In the genomic region with DNA sequence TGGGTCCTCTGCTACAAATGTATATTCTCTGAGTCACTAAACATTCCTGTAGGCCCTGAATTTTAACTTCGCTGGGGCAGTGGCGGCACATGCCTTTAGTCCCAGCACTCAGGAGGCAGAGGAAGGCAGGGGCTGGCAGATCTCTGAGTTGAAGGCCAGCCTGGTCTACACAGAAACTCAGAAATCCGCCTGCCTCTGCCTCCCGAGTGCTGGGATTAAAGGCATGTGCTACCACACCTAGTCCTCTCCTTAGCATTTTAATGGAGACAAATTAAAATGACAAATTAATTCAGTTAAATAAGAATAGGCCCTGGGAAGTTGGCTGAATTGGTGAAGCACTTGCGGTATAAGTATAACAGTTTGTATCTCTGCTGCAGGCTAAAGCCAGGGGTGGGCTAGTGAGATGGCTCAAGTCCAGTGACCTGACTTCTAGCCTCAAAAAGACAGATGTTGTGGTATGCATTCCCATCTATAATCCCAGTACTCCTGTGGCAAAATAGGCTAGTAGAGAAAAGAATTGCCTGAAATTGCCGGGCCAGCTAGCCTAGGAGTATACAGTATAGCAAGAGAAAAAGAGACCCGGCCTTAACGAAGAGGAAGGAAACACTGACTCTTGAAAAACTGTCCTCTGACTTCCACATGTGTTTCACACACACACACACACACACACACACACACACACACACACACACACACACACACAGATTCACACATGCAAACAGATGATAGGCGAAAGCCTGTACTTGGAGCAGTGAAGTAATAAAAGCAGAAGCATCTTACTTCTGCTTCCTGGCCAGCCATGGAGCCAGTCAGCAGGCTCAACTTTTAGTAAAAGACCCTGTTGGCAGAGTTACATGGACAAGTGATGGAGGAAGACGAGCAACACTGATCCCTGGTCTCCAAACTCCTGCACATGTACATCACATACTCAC, we compare ENCODE assay signal across 23 mouse cellular contexts. TPM values are rescaled to one million over a fixed set of nuclear protein-coding genes. Genes with fewer than 3 reads are reported as not detected.
A peak's percentile ranks its signal among the peaks of the same experiment; 100 is the strongest.
DNase-seq lines count a peak whose midpoint lies in the region; ATAC-seq and TF ChIP-seq lines count a peak whose summit lies in the region.
"Had no signal": no experiment of that assay in that cellular context is flagged by ENCODE, and none has a peak within 500 bp of the region (broad histone marks: within the 10 kb centered on the region; RNA-seq: fewer than 3 reads in every experiment).

No protein-coding gene starts in this region.

- WGBS in liver, postnatal 0 days (ENCODE audit: insufficient replicate concordance) = 78% methylated on average over 10 of the region's 10 CpGs
- 88% methylated on average over 10 of the region's 10 CpGs for WGBS in liver, embryonic 11.5 days
- WGBS in bone marrow, adult 2 months = 67% methylated on average over 8 of the region's 10 CpGs
- WGBS in midbrain, embryonic 13.5 days = 85% methylated on average over 10 of the region's 10 CpGs

- no peak for TF ChIP-seq POLR2A in ES-Bruce4 (IDR thresholded peaks at IDR 0.05; ENCODE audit: insufficient read depth, low read length)
- TF ChIP-seq POLR2A in bone marrow, adult 2 months (IDR thresholded peaks at IDR 0.05; ENCODE audit: borderline replicate concordance, control insufficient read depth, low read depth, low read length) = no peak

- peak; percentile 38; the same call in 1 of the 2 replicates for ATAC-seq in liver, postnatal 0 days
- no peak for ATAC-seq in liver, embryonic 11.5 days (replicated peaks; ENCODE audit: low FRiP score)
- peak; percentile 92 for ATAC-seq in megakaryocyte progenitor cell, adult 5-6 weeks (replicated peaks; ENCODE audit: poor library complexity)
- no peak for ATAC-seq in midbrain, embryonic 13.5 days
- ATAC-seq: Patski had no signal

- intact Hi-C loops in left cerebral cortex, postnatal 36 days (cut with DNase I) = no loop called here

- no peak for TF ChIP-seq EP300 in liver, postnatal 0 days (IDR thresholded peaks at IDR 0.05; ENCODE audit: low read depth)
- no peak for TF ChIP-seq EP300 in ES-Bruce4 (IDR thresholded peaks at IDR 0.05; ENCODE audit: insufficient read depth, low read depth, low read length)

- H3K9me3 ChIP-seq in liver, postnatal 0 days (ENCODE audit: low read length) = no peaks in the 10 kb centered on the region
- no peaks in the 10 kb centered on the region for H3K9me3 ChIP-seq in liver, embryonic 11.5 days (ENCODE audit: control insufficient read depth, low read length)
- H3K9me3 ChIP-seq in ES-Bruce4 (replicated peaks; ENCODE audit: control insufficient read depth, insufficient read depth, low read length, poor library complexity, severe bottlenecking) = no peaks in the 10 kb centered on the region
- H3K9me3 ChIP-seq in midbrain, embryonic 13.5 days = no peaks in the 10 kb centered on the region
- H3K9me3 ChIP-seq: embryonic facial prominence, embryonic 10.5 days; forebrain, embryonic 12.5 days; hindbrain, embryonic 10.5 days; liver, embryonic 15.5 days; midbrain, embryonic 12.5 days; neural tube, embryonic 13.5 days had no signal

- no peaks in the 10 kb centered on the region; the same call in 1 of the 2 replicates for H3K36me3 ChIP-seq in liver, postnatal 0 days (replicated peaks; ENCODE audit: insufficient read depth, low read length)
- H3K36me3 ChIP-seq in liver, embryonic 11.5 days (ENCODE audit: control insufficient read depth, insufficient read depth, low read length) = no peaks in the 10 kb centered on the region; the same call in 1 of the 2 replicates
- H3K36me3 ChIP-seq in ES-Bruce4 (ENCODE audit: control insufficient read depth, insufficient read depth, low read length, poor library complexity, severe bottlenecking) = peaks cover 23% of the 10 kb centered on the region
- H3K36me3 ChIP-seq in midbrain, embryonic 13.5 days = peaks cover 12% of the 10 kb centered on the region; the same call in 1 of the 2 replicates
- H3K36me3 ChIP-seq: forebrain, embryonic 12.5 days had no signal

- DNase-seq in liver, postnatal 0 days = peak; percentile 18
- no peak for DNase-seq in liver, embryonic 11.5 days (ENCODE audit: low spot score)
- no peak for DNase-seq in left cerebral cortex, postnatal 36 days (ENCODE audit: low spot score in 2 of 2)
- DNase-seq in thymus, adult 18-20 months = no peak
- DNase-seq: adrenal gland, postnatal 25 days; cerebellum, adult 2 months; gastrocnemius, postnatal 10 days; heart, adult 18-20 months; kidney, adult 18-20 months; lung, postnatal 14 days; thymus, postnatal 25 days had no signal

- H3K4me2 ChIP-seq in liver, postnatal 0 days (ENCODE audit: low read depth, low read length) = no peak overlapping the region
- no peak overlapping the region for H3K4me2 ChIP-seq in liver, embryonic 11.5 days
- H3K4me2 ChIP-seq in midbrain, embryonic 13.5 days (replicated peaks) = no peak overlapping the region
- H3K4me2 ChIP-seq: forebrain, embryonic 12.5 days; liver, embryonic 15.5 days; midbrain, embryonic 12.5 days; neural tube, embryonic 13.5 days had no signal

- H3K4me1 ChIP-seq in liver, postnatal 0 days (ENCODE audit: insufficient read depth) = no peaks in the 10 kb centered on the region
- no peaks in the 10 kb centered on the region for H3K4me1 ChIP-seq in liver, embryonic 11.5 days (replicated peaks; ENCODE audit: control insufficient read depth, insufficient read depth, low read length)
- H3K4me1 ChIP-seq in ES-Bruce4 (ENCODE audit: control insufficient read depth, insufficient read depth, low read length) = no peaks in the 10 kb centered on the region
- peaks cover 2% of the 10 kb centered on the region for H3K4me1 ChIP-seq in bone marrow, adult 2 months (ENCODE audit: control insufficient read depth, insufficient read depth, low read length)
- H3K4me1 ChIP-seq in midbrain, embryonic 13.5 days (replicated peaks) = no peaks in the 10 kb centered on the region
- H3K4me1 ChIP-seq: embryonic facial prominence, embryonic 10.5 days; forebrain, embryonic 12.5 days; hindbrain, embryonic 10.5 days; liver, embryonic 15.5 days; midbrain, embryonic 12.5 days; neural tube, embryonic 13.5 days had no signal

- H3K27me3 ChIP-seq in liver, postnatal 0 days (ENCODE audit: insufficient read depth, low read length) = no peaks in the 10 kb centered on the region
- no peaks in the 10 kb centered on the region for H3K27me3 ChIP-seq in liver, embryonic 11.5 days (replicated peaks; ENCODE audit: control insufficient read depth, insufficient read depth, low read length)
- H3K27me3 ChIP-seq in ES-Bruce4 (ENCODE audit: control insufficient read depth, insufficient read depth, low read length, poor library complexity, severe bottlenecking) = no peaks in the 10 kb centered on the region
- no peaks in the 10 kb centered on the region for H3K27me3 ChIP-seq in midbrain, embryonic 13.5 days
- H3K27me3 ChIP-seq: forebrain, embryonic 12.5 days; liver, embryonic 15.5 days; midbrain, embryonic 12.5 days; neural tube, embryonic 13.5 days had no signal

- peak overlapping the region; percentile 16; the same call in 1 of the 2 replicates for H3K27ac ChIP-seq in liver, postnatal 0 days (ENCODE audit: low read depth)
- no peak overlapping the region for H3K27ac ChIP-seq in liver, embryonic 11.5 days (ENCODE audit: low read depth, low read length)
- peak overlapping the region; percentile 77 for H3K27ac ChIP-seq in ES-Bruce4 (ENCODE audit: insufficient read depth, low read length)
- peak overlapping the region; percentile 41; the same call in 1 of the 2 replicates for H3K27ac ChIP-seq in bone marrow, adult 2 months (ENCODE audit: control insufficient read depth, insufficient read depth, low read depth, low read length, poor library complexity)
- no peak overlapping the region for H3K27ac ChIP-seq in midbrain, embryonic 13.5 days
- H3K27ac ChIP-seq: embryonic facial prominence, embryonic 10.5 days; forebrain, embryonic 12.5 days; hindbrain, embryonic 10.5 days; kidney, postnatal 0 days; liver, embryonic 15.5 days; midbrain, embryonic 12.5 days; neural tube, embryonic 13.5 days had no signal

- TF ChIP-seq CTCF in liver, postnatal 0 days (IDR thresholded peaks at IDR 0.05; ENCODE audit: low read depth) = no peak
- TF ChIP-seq CTCF in ES-Bruce4 (IDR thresholded peaks at IDR 0.05; ENCODE audit: low read depth, low read length) = no peak
- TF ChIP-seq CTCF in bone marrow, adult 2 months (IDR thresholded peaks at IDR 0.05; ENCODE audit: control insufficient read depth, insufficient read depth, low read length) = no peak

- H3K9ac ChIP-seq in liver, postnatal 0 days (replicated peaks) = no peak overlapping the region
- H3K9ac ChIP-seq in liver, embryonic 11.5 days (ENCODE audit: low read depth, low read length) = no peak overlapping the region
- H3K9ac ChIP-seq in ES-Bruce4 (ENCODE audit: low read depth, poor library complexity, severe bottlenecking) = no peak overlapping the region
- H3K9ac ChIP-seq in midbrain, embryonic 13.5 days (replicated peaks) = no peak overlapping the region
- H3K9ac ChIP-seq: forebrain, embryonic 12.5 days; liver, embryonic 15.5 days; midbrain, embryonic 12.5 days; neural tube, embryonic 13.5 days had no signal

- H3K4me3 ChIP-seq in liver, postnatal 0 days (ENCODE audit: low read depth, low read length) = no peak overlapping the region
- H3K4me3 ChIP-seq in liver, embryonic 11.5 days (ENCODE audit: low read depth, low read length) = no peak overlapping the region
- no peak overlapping the region for H3K4me3 ChIP-seq in ES-Bruce4 (ENCODE audit: low read depth, low read length)
- no peak overlapping the region for H3K4me3 ChIP-seq in bone marrow, adult 2 months (replicated peaks; ENCODE audit: control insufficient read depth, low read depth, low read length)
- H3K4me3 ChIP-seq in midbrain, embryonic 13.5 days (replicated peaks) = no peak overlapping the region
- H3K4me3 ChIP-seq: embryonic facial prominence, embryonic 10.5 days; forebrain, embryonic 12.5 days; hindbrain, embryonic 10.5 days; liver, embryonic 15.5 days; midbrain, embryonic 12.5 days; neural tube, embryonic 13.5 days had no signal

RNA-seq across cellular contexts. Expression of a gene that starts 8.0 kb away (rescaled TPM):
- 2.1 and 2.2 TPM in 2 replicates for polyA plus RNA-seq in liver, postnatal 0 days (2015; fragmentation: Nextera tagmentation; extraction: Ambion mirVana)
- 10.5 and 11.1 TPM in 2 replicates for polyA plus RNA-seq in liver, embryonic 11.5 days (2014; fragmentation: Nextera tagmentation; extraction: Ambion mirVana)
- polyA plus RNA-seq in ES-Bruce4 (2011; ENCODE audit: insufficient read depth, insufficient read length, low read depth, missing spikeins) = 9.5 and 10.9 TPM in 2 replicates
- polyA plus RNA-seq in bone marrow, adult 2 months (2011; ENCODE audit: insufficient read depth, insufficient read length, low replicate concordance, missing spikeins) = 3.6 and 6.6 TPM in 2 replicates
- total RNA-seq in megakaryocyte progenitor cell, adult 5-6 weeks (2015) = 9.8 and 13.9 TPM in 2 replicates
- 5.5 and 5.8 TPM in 2 replicates for total RNA-seq in megakaryocyte progenitor cell, adult 5-6 weeks (2017)
- 10 to 100 TPM; 15.9 to 16.8 TPM for total RNA-seq in left cerebral cortex, postnatal 36 days (2021)
- polyA plus RNA-seq in midbrain, embryonic 13.5 days (2015; fragmentation: Nextera tagmentation; extraction: Ambion mirVana) = 17.5 and 19.0 TPM in 2 replicates

RNA-seq across cellular contexts. Expression of a gene that starts 22.3 kb away (rescaled TPM):
- 413 and 415 TPM in 2 replicates for polyA plus RNA-seq in liver, postnatal 0 days (2015; fragmentation: Nextera tagmentation; extraction: Ambion mirVana)
- 469 and 471 TPM in 2 replicates for polyA plus RNA-seq in liver, embryonic 11.5 days (2014; fragmentation: Nextera tagmentation; extraction: Ambion mirVana)
- polyA plus RNA-seq in ES-Bruce4 (2011; ENCODE audit: insufficient read depth, insufficient read length, low read depth, missing spikeins) = 421 and 458 TPM in 2 replicates
- polyA plus RNA-seq in bone marrow, adult 2 months (2011; ENCODE audit: insufficient read depth, insufficient read length, low replicate concordance, missing spikeins) = 301 and 341 TPM in 2 replicates
- total RNA-seq in megakaryocyte progenitor cell, adult 5-6 weeks (2015) = 1,002 and 1,150 TPM in 2 replicates
- 1,310 and 1,340 TPM in 2 replicates for total RNA-seq in megakaryocyte progenitor cell, adult 5-6 weeks (2017)
- total RNA-seq in left cerebral cortex, postnatal 36 days (2021) = 100 to 1,000 TPM; 124 to 126 TPM
- 358 and 422 TPM in 2 replicates for polyA plus RNA-seq in midbrain, embryonic 13.5 days (2015; fragmentation: Nextera tagmentation; extraction: Ambion mirVana)

RNA-seq across cellular contexts. Expression of a gene that starts 25.3 kb away (rescaled TPM):
- 74.7 and 84.5 TPM in 2 replicates for polyA plus RNA-seq in liver, postnatal 0 days (2015; fragmentation: Nextera tagmentation; extraction: Ambion mirVana)
- 54.7 and 55.6 TPM in 2 replicates for polyA plus RNA-seq in liver, embryonic 11.5 days (2014; fragmentation: Nextera tagmentation; extraction: Ambion mirVana)
- 57.6 and 59.1 TPM in 2 replicates for polyA plus RNA-seq in ES-Bruce4 (2011; ENCODE audit: insufficient read depth, insufficient read length, low read depth, missing spikeins)
- 39.7 and 62.2 TPM in 2 replicates for polyA plus RNA-seq in bone marrow, adult 2 months (2011; ENCODE audit: insufficient read depth, insufficient read length, low replicate concordance, missing spikeins)
- 53.5 and 55.4 TPM in 2 replicates for total RNA-seq in megakaryocyte progenitor cell, adult 5-6 weeks (2015)
- 81.8 and 96.9 TPM in 2 replicates for total RNA-seq in megakaryocyte progenitor cell, adult 5-6 weeks (2017)
- total RNA-seq in left cerebral cortex, postnatal 36 days (2021) = 10 to 100 TPM; 33.5 to 35.9 TPM
- polyA plus RNA-seq in midbrain, embryonic 13.5 days (2015; fragmentation: Nextera tagmentation; extraction: Ambion mirVana) = 29.3 and 36.7 TPM in 2 replicates

RNA-seq across cellular contexts. Expression of a gene that starts 35.3 kb away (rescaled TPM):
- 4.6 and 5.6 TPM in 2 replicates for polyA plus RNA-seq in liver, postnatal 0 days (2015; fragmentation: Nextera tagmentation; extraction: Ambion mirVana)
- polyA plus RNA-seq in liver, embryonic 11.5 days (2014; fragmentation: Nextera tagmentation; extraction: Ambion mirVana) = 15.9 and 17.7 TPM in 2 replicates
- polyA plus RNA-seq in ES-Bruce4 (2011; ENCODE audit: insufficient read depth, insufficient read length, low read depth, missing spikeins) = 8.7 and 11.2 TPM in 2 replicates
- polyA plus RNA-seq in bone marrow, adult 2 months (2011; ENCODE audit: insufficient read depth, insufficient read length, low replicate concordance, missing spikeins) = 23.3 and 35.6 TPM in 2 replicates
- 11.9 and 14.4 TPM in 2 replicates for total RNA-seq in megakaryocyte progenitor cell, adult 5-6 weeks (2015)
- total RNA-seq in megakaryocyte progenitor cell, adult 5-6 weeks (2017) = 16.3 and 25.5 TPM in 2 replicates
- 100 to 1,000 TPM; 203 TPM for total RNA-seq in left cerebral cortex, postnatal 36 days (2021)
- 56.8 and 58.0 TPM in 2 replicates for polyA plus RNA-seq in midbrain, embryonic 13.5 days (2015; fragmentation: Nextera tagmentation; extraction: Ambion mirVana)

RNA-seq across cellular contexts. Expression of a gene that starts 38.3 kb away (rescaled TPM):
- polyA plus RNA-seq in liver, postnatal 0 days (2015; fragmentation: Nextera tagmentation; extraction: Ambion mirVana) = 1.5 and 1.9 TPM in 2 replicates
- polyA plus RNA-seq in liver, embryonic 11.5 days (2014; fragmentation: Nextera tagmentation; extraction: Ambion mirVana) = 2.4 and 2.8 TPM in 2 replicates
- polyA plus RNA-seq in ES-Bruce4 (2011; ENCODE audit: insufficient read depth, insufficient read length, low read depth, missing spikeins) = 8.5 and 10.8 TPM in 2 replicates
- polyA plus RNA-seq in bone marrow, adult 2 months (2011; ENCODE audit: insufficient read depth, insufficient read length, low replicate concordance, missing spikeins) = 2.0 and 5.0 TPM in 2 replicates
- 0.32 and 0.49 TPM in 2 replicates for total RNA-seq in megakaryocyte progenitor cell, adult 5-6 weeks (2015)
- not detected in 2 replicates for total RNA-seq in megakaryocyte progenitor cell, adult 5-6 weeks (2017)
- 10 to 100 TPM; 74.4 to 76.7 TPM for total RNA-seq in left cerebral cortex, postnatal 36 days (2021)
- polyA plus RNA-seq in midbrain, embryonic 13.5 days (2015; fragmentation: Nextera tagmentation; extraction: Ambion mirVana) = 40.5 and 41.9 TPM in 2 replicates

Comparison
In these comparisons a context has a peak if more than half of its experiments do, and no peak if none do; other contexts are left out.
1. ATAC-seq: peak in liver, postnatal 0 days (single experiment) and megakaryocyte progenitor cell, adult 5-6 weeks (single experiment); none in liver, embryonic 11.5 days (single experiment) and midbrain, embryonic 13.5 days (single experiment).
2. H3K27ac ChIP-seq: peak in liver, postnatal 0 days (single experiment), ES-Bruce4 (single experiment) and bone marrow, adult 2 months (single experiment); none in liver, embryonic 11.5 days (single experiment) and midbrain, embryonic 13.5 days (single experiment).